Mouse (Mus musculus): Measurements from ENCODE around the gene 1110059E24Rik. TPM values are rescaled to one million over a fixed set of nuclear protein-coding genes. Genes with fewer than 3 reads are reported as not detected.

Gene 1110059E24Rik
- polyA plus RNA-seq, 1 experiment: 4.8 TPM

DNA sequence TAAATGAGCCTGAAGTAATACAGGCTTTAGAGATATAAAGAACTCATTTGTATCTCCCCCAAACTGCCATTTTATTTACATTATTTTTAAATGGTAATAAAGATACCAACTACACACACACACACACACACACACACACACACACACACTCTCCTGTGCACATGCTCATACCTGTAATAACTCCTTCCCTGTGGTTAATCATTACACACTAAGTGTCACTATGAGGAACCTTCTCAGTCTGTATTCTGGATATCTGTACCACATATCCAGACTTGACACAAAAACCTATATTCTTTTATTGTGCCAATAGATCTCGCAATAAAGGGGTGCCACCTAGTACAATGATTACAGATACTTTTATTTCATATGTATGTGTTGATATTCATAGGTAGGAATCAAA is 62.9 kb downstream of the 1110059E24Rik start:
- WGBS: 95% methylated on average over 1 of the region's 1 CpGs
- TF ChIP-seq POLR2A (IDR thresholded peaks at IDR 0.05; ENCODE audit: control insufficient read depth, extremely low read depth, insufficient read depth, low read length, poor library complexity) (no peak), CTCF (IDR thresholded peaks at IDR 0.05; ENCODE audit: borderline replicate concordance, control insufficient read depth, extremely low read depth, insufficient read depth, low read length, poor library complexity) (no peak)

DNA sequence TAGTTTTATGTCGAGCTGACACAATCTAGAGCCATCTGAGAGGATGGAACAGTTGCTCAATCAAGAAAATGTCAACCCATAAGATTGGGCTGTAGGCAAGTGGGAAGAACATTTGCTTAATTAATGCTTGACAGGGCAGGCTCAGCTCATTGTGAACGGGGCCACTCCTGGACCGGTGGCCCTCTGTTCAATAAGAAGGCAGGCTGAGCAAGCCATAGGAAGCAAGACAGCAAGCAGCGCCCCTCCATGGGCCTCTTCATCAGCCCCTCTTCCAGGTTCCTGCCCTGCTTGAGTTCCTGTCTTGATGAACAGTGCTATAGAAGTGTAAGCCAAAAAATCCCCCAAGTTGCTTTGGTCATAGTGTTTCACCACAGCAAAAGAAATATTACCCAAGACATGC is 65.2 kb downstream of the 1110059E24Rik start:
- WGBS: 96% methylated on average over 4 of the region's 4 CpGs
- no peak overlapping the region for H3K4me3 ChIP-seq (ENCODE audit: control insufficient read depth, insufficient read depth, low read length)
- H3K36me3 ChIP-seq (ENCODE audit: control insufficient read depth, insufficient read depth, low read length): no peaks in the 10 kb centered on the region
- DNase-seq: no peak
- H3K4me1 ChIP-seq (replicated peaks; ENCODE audit: control insufficient read depth, insufficient read depth, low read length): no peaks in the 10 kb centered on the region; the same call in 1 of the 2 replicates
- TF ChIP-seq CTCF (IDR thresholded peaks at IDR 0.05; ENCODE audit: borderline replicate concordance, control insufficient read depth, extremely low read depth, insufficient read depth, low read length, poor library complexity) (no peak), POLR2A (IDR thresholded peaks at IDR 0.05; ENCODE audit: control insufficient read depth, extremely low read depth, insufficient read depth, low read length, poor library complexity) (no peak)
- H3K27ac ChIP-seq (ENCODE audit: control insufficient read depth, insufficient read depth, low read length): no peak overlapping the region
- no peaks in the 10 kb centered on the region for H3K27me3 ChIP-seq (ENCODE audit: control insufficient read depth, insufficient read depth, low read length)

More for the DNA sequence above, 62.9 kb downstream of the 1110059E24Rik start:
- Histone ChIP-seq H3K4me1 (replicated peaks; ENCODE audit: control insufficient read depth, insufficient read depth, low read length) (no peaks in the 10 kb centered on the region; the same call in 1 of the 2 replicates), H3K27me3 (ENCODE audit: control insufficient read depth, insufficient read depth, low read length) (no peaks in the 10 kb centered on the region), H3K36me3 (ENCODE audit: control insufficient read depth, insufficient read depth, low read length) (no peaks in the 10 kb centered on the region), H3K4me3 (ENCODE audit: control insufficient read depth, insufficient read depth, low read length) (no peak overlapping the region), H3K27ac (ENCODE audit: control insufficient read depth, insufficient read depth, low read length) (no peak overlapping the region)
- DNase-seq: no peak

DNA sequence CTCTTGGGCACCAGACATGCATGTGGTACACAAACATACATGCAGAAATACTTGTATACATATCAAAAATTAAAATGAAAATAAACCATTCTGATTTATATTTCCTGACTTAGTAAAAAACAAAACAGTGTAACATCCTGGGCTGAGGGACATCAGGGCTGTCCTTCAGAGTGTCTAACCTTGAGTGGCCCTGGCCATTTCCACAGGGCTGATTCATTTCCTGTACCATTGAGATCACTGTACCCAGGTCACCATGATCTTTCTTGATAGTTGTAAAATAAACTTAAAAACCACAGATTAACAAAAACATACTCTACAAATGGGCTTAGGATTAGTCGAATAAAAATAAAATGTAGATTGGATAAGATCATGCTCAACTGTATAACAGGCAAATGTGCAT is 66.2 kb downstream of the 1110059E24Rik start:
- 95% methylated on average over 1 of the region's 1 CpGs for WGBS
- Histone ChIP-seq H3K4me3 (ENCODE audit: control insufficient read depth, insufficient read depth, low read length) (no peak overlapping the region), H3K27ac (ENCODE audit: control insufficient read depth, insufficient read depth, low read length) (no peak overlapping the region), H3K27me3 (ENCODE audit: control insufficient read depth, insufficient read depth, low read length) (no peaks in the 10 kb centered on the region), H3K36me3 (ENCODE audit: control insufficient read depth, insufficient read depth, low read length) (no peaks in the 10 kb centered on the region), H3K4me1 (replicated peaks; ENCODE audit: control insufficient read depth, insufficient read depth, low read length) (no peaks in the 10 kb centered on the region; the same call in 1 of the 2 replicates)
- TF ChIP-seq POLR2A (IDR thresholded peaks at IDR 0.05; ENCODE audit: control insufficient read depth, extremely low read depth, insufficient read depth, low read length, poor library complexity) (no peak), CTCF (IDR thresholded peaks at IDR 0.05; ENCODE audit: borderline replicate concordance, control insufficient read depth, extremely low read depth, insufficient read depth, low read length, poor library complexity) (no peak)
- no peak for DNase-seq

DNA sequence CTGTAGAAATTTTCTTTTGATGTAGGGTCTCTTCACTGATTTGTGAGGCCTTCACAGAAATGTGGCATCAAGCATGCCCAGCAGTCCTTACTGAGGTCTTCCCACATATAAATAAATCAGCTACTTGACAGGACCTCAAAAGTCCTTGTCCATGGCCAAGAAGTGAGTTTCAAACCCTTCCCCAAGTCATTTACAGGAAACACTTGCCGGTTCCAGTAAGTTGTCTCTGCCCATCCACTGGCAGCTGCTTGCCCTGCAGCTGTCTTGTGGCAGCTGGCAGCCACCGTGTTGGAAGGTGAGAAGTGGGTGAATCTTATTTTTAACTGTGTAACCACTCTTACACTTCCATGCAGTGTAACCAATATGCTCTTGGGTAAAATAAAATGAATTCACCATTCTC is 66.9 kb downstream of the 1110059E24Rik start:
- Histone ChIP-seq H3K4me1 (replicated peaks; ENCODE audit: control insufficient read depth, insufficient read depth, low read length) (no peaks in the 10 kb centered on the region; the same call in 1 of the 2 replicates), H3K36me3 (ENCODE audit: control insufficient read depth, insufficient read depth, low read length) (no peaks in the 10 kb centered on the region), H3K4me3 (ENCODE audit: control insufficient read depth, insufficient read depth, low read length) (no peak overlapping the region), H3K27me3 (ENCODE audit: control insufficient read depth, insufficient read depth, low read length) (no peaks in the 10 kb centered on the region), H3K27ac (ENCODE audit: control insufficient read depth, insufficient read depth, low read length) (no peak overlapping the region)
- WGBS: 10% methylated on average over 2 of the region's 2 CpGs
- no peak for TF ChIP-seq CTCF (IDR thresholded peaks at IDR 0.05; ENCODE audit: borderline replicate concordance, control insufficient read depth, extremely low read depth, insufficient read depth, low read length, poor library complexity)
- TF ChIP-seq POLR2A (IDR thresholded peaks at IDR 0.05; ENCODE audit: control insufficient read depth, extremely low read depth, insufficient read depth, low read length, poor library complexity): no peak
- no peak for DNase-seq

GRCm38 (mm10) chr19:21583986-21584385 is 68.8 kb downstream of the 1110059E24Rik start:
- Histone ChIP-seq H3K36me3 (ENCODE audit: control insufficient read depth, insufficient read depth, low read length) (no peaks in the 10 kb centered on the region), H3K4me1 (replicated peaks; ENCODE audit: control insufficient read depth, insufficient read depth, low read length) (no peaks in the 10 kb centered on the region; the same call in 1 of the 2 replicates), H3K27ac (ENCODE audit: control insufficient read depth, insufficient read depth, low read length) (no peak overlapping the region), H3K27me3 (ENCODE audit: control insufficient read depth, insufficient read depth, low read length) (no peaks in the 10 kb centered on the region), H3K4me3 (ENCODE audit: control insufficient read depth, insufficient read depth, low read length) (no peak overlapping the region)
- no peak for DNase-seq
- TF ChIP-seq CTCF (IDR thresholded peaks at IDR 0.05; ENCODE audit: borderline replicate concordance, control insufficient read depth, extremely low read depth, insufficient read depth, low read length, poor library complexity) (no peak), POLR2A (IDR thresholded peaks at IDR 0.05; ENCODE audit: control insufficient read depth, extremely low read depth, insufficient read depth, low read length, poor library complexity) (no peak)
- 80% methylated on average over 5 of the region's 5 CpGs for WGBS

DNA sequence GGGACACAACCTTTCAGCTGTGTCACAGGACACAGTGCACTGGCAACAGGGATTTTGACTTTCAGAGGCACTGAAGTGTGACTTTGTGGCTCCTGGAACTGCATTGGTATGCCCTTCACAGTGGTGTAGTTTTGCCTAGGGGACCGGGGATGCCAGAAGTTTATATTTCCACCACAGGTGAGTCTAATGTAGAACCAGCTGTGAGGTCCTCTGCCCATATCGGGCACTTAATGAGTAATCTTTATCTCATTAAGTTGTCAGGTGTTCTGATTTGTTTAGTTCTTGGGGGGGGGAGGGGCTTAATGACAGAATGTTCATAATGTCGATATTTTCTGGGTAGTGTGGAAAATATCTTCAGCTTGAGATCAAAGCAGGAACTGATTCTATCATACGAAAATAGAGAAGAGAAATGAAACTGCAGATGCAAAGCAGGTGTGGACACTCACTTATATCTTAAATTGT is 69.2 kb downstream of the 1110059E24Rik start:
- H3K27me3 ChIP-seq (ENCODE audit: control insufficient read depth, insufficient read depth, low read length): no peaks in the 10 kb centered on the region
- H3K36me3 ChIP-seq (ENCODE audit: control insufficient read depth, insufficient read depth, low read length): no peaks in the 10 kb centered on the region
- no peak overlapping the region for H3K4me3 ChIP-seq (ENCODE audit: control insufficient read depth, insufficient read depth, low read length)
- no peaks in the 10 kb centered on the region; the same call in 1 of the 2 replicates for H3K4me1 ChIP-seq (replicated peaks; ENCODE audit: control insufficient read depth, insufficient read depth, low read length)
- no peak for DNase-seq
- WGBS: 59% methylated on average over 4 of the region's 4 CpGs
- H3K27ac ChIP-seq (ENCODE audit: control insufficient read depth, insufficient read depth, low read length): no peak overlapping the region
- TF ChIP-seq CTCF (IDR thresholded peaks at IDR 0.05; ENCODE audit: borderline replicate concordance, control insufficient read depth, extremely low read depth, insufficient read depth, low read length, poor library complexity) (no peak), POLR2A (IDR thresholded peaks at IDR 0.05; ENCODE audit: control insufficient read depth, extremely low read depth, insufficient read depth, low read length, poor library complexity) (no peak)

DNA sequence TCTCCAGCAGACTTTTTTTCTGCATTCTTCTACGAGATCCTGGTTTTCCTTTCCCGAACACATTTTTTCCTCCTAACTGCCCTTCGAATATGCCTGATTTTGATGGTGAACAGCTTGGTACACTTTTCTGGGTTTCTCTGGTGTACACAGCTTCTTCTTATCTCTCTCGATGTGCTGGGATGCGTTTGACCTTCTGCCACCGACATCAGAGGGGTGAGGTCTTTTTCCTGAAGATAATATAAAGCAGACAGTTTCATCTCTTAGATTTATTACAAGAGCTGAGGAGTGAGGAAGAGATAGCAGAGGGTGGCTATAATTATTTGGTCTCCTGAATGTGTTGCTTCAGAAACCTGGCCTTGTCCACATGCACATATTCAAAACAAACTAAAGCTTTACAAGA is 71.4 kb downstream of the 1110059E24Rik start:
- no peak for DNase-seq
- TF ChIP-seq POLR2A (IDR thresholded peaks at IDR 0.05; ENCODE audit: control insufficient read depth, extremely low read depth, insufficient read depth, low read length, poor library complexity): no peak
- TF ChIP-seq CTCF (IDR thresholded peaks at IDR 0.05; ENCODE audit: borderline replicate concordance, control insufficient read depth, extremely low read depth, insufficient read depth, low read length, poor library complexity): no peak
- Histone ChIP-seq H3K27me3 (ENCODE audit: control insufficient read depth, insufficient read depth, low read length) (no peaks in the 10 kb centered on the region), H3K4me3 (ENCODE audit: control insufficient read depth, insufficient read depth, low read length) (no peak overlapping the region), H3K36me3 (ENCODE audit: control insufficient read depth, insufficient read depth, low read length) (no peaks in the 10 kb centered on the region), H3K4me1 (replicated peaks; ENCODE audit: control insufficient read depth, insufficient read depth, low read length) (no peaks in the 10 kb centered on the region; the same call in 1 of the 2 replicates), H3K27ac (ENCODE audit: control insufficient read depth, insufficient read depth, low read length) (no peak overlapping the region)
- WGBS: 88% methylated on average over 6 of the region's 6 CpGs

Data from thymus, adult 2 months (tissue).